Mouse (Mus musculus) intestine, embryonic 14.5 days (tissue): Measurements from ENCODE around the gene Ramp1. TPM values are rescaled to one million over a fixed set of nuclear protein-coding genes. Genes with fewer than 3 reads are reported as not detected.

ENCODE experiments used
- ATAC-seq: fragments of 200-750 bp; cut with Nextera tagmentation; replicated peaks from 2 replicates; pipeline ENCODE4 v1.8.0; 2017; ENCODE audit warnings: low read depth, moderate number of reproducible peaks, moderate TSS enrichment, moderate library complexity; ENCODE audit not compliant: low FRiP score, low TSS enrichment
- DNase-seq: peaks from one replicate; pipeline ENCODE4 v3.0.0-alpha.2; 2018; ENCODE audit warnings: low spot score
- H3K27ac ChIP-seq: fragments of 300-500 bp; sonication (generic); 2 replicates; pipeline ENCODE4 v1.5.1; 2014; ENCODE audit warnings: low read depth, mild to moderate bottlenecking, control low read depth
- H3K27me3 ChIP-seq: fragments of 300-500 bp; sonication (generic); replicated peaks from 2 replicates; pipeline ENCODE4 v1.6.1; 2014; ENCODE audit warnings: low read length, control low read depth; ENCODE audit not compliant: control insufficient read depth, insufficient read depth
- H3K36me3 ChIP-seq: fragments of 300-500 bp; sonication (generic); 2 replicates; pipeline ENCODE4 v1.6.1; 2014; ENCODE audit warnings: low read length, control low read depth; ENCODE audit not compliant: control insufficient read depth, insufficient read depth
- H3K4me1 ChIP-seq: fragments of 300-500 bp; sonication (generic); replicated peaks from 2 replicates; pipeline ENCODE4 v1.6.1; 2014; ENCODE audit warnings: low read length, control low read depth, mixed read lengths; ENCODE audit not compliant: control insufficient read depth, insufficient read depth
- H3K4me2 ChIP-seq: fragments of 300-500 bp; sonication (generic); 2 replicates; pipeline ENCODE4 v1.6.1; 2014; ENCODE audit warnings: low read length
- H3K4me3 ChIP-seq: fragments of 300-500 bp; sonication (generic); 2 replicates; pipeline ENCODE4 v1.5.1; 2014; ENCODE audit warnings: low read depth, low read length, control low read depth, mixed read lengths
- H3K9ac ChIP-seq: fragments of 300-500 bp; sonication (generic); 2 replicates; pipeline ENCODE4 v1.6.1; 2014; ENCODE audit warnings: mild to moderate bottlenecking, low read length
- H3K9me3 ChIP-seq: fragments of 300-500 bp; sonication (generic); 2 replicates; pipeline ENCODE4 v1.6.1; 2016; ENCODE audit warnings: low read length, control low read depth; ENCODE audit not compliant: control insufficient read depth
- whole genome bisulfite sequencing: fragments of 180-500 bp; shearing (Covaris S2); extraction: QIAGEN DNeasy Blood & Tissue Kit; methylation state at CpG from one replicate; pipeline ENCODE4 v1.1.7; 2014; 5-methylcytosine and 5-hydroxymethylcytosine counted together
- polyA plus RNA-seq: library from polyadenylated mRNA; unstranded; fragments of >200 nt; fragmentation: Nextera tagmentation; extraction: Ambion mirVana; gene quantifications from 2 replicates; pipeline ENCODE4 v1.2.1, GENCODE M21; 2014

Gene Ramp1
- polyA plus RNA-seq, 1 experiment from 2014 or later: 6.0 TPM

GRCm38 (mm10) chr1:91179086-91179485, 536 bp upstream of the Ramp1 start:
- Histone ChIP-seq H3K4me2 (no peak overlapping the region), H3K36me3 (no peaks in the 10 kb centered on the region), H3K27me3 (peaks cover 5% of the 10 kb centered on the region; the same call in 1 of the 2 replicates), H3K27ac (no peak overlapping the region), H3K4me3 (no peak overlapping the region), H3K9me3 (no peaks in the 10 kb centered on the region), H3K9ac (no peak overlapping the region), H3K4me1 (peaks cover 27% of the 10 kb centered on the region)
- ATAC-seq: peak; percentile 61
- peak; percentile 73 for DNase-seq
- WGBS: 33% methylated on average over 5 of the region's 5 CpGs

GRCm38 (mm10) chr1:91180174-91180565, 548 bp downstream of the Ramp1 start:
- Histone ChIP-seq H3K27ac (no peak overlapping the region), H3K36me3 (no peaks in the 10 kb centered on the region), H3K9ac (peak overlapping the region; percentile 37), H3K9me3 (no peaks in the 10 kb centered on the region), H3K27me3 (peaks cover 5% of the 10 kb centered on the region; the same call in 1 of the 2 replicates), H3K4me2 (peak overlapping the region; percentile 69), H3K4me1 (peaks cover 27% of the 10 kb centered on the region), H3K4me3 (peak overlapping the region; percentile 39)
- 9% methylated on average over 14 of the region's 14 CpGs for WGBS
- ATAC-seq (no peak), DNase-seq (no peak)

- ATAC-seq (no peak), DNase-seq (no peak)
- H3K27ac ChIP-seq: no peak overlapping the region
- WGBS: 50% methylated on average over 6 of the region's 6 CpGs
- H3K9me3 ChIP-seq: no peaks in the 10 kb centered on the region
- H3K4me3 ChIP-seq: no peak overlapping the region
- peaks cover 27% of the 10 kb centered on the region for H3K4me1 ChIP-seq
- no peak overlapping the region for H3K9ac ChIP-seq
- H3K36me3 ChIP-seq: no peaks in the 10 kb centered on the region
- peak overlapping the region; percentile 69 for H3K4me2 ChIP-seq
- H3K27me3 ChIP-seq: peaks cover 5% of the 10 kb centered on the region; the same call in 1 of the 2 replicates
Measured at GRCm38 (mm10) chr1:91180723-91181122, 1.1 kb downstream of the Ramp1 start.

- peaks cover 5% of the 10 kb centered on the region; the same call in 1 of the 2 replicates for H3K27me3 ChIP-seq
- H3K27ac ChIP-seq: peak overlapping the region; percentile 47; the same call in 1 of the 2 replicates
- no peaks in the 10 kb centered on the region for H3K36me3 ChIP-seq
- DNase-seq (no peak), ATAC-seq (peak; percentile 65)
- no peak overlapping the region for H3K9ac ChIP-seq
- no peak overlapping the region for H3K4me3 ChIP-seq
- H3K4me2 ChIP-seq: peak overlapping the region; percentile 39
- 5% methylated on average over 5 of the region's 5 CpGs for WGBS
- peaks cover 27% of the 10 kb centered on the region for H3K4me1 ChIP-seq
- H3K9me3 ChIP-seq: 0 out of 2 replicates have a peak, but pooled peaks cover 2% of the 10 kb centered on the region
Measured at GRCm38 (mm10) chr1:91181261-91181660, 1.6 kb downstream of the Ramp1 start.

GRCm38 (mm10) chr1:91181784-91182450, 2.3 kb downstream of the Ramp1 start:
- H3K4me2 ChIP-seq: peak overlapping the region; percentile 39
- no peak overlapping the region for H3K4me3 ChIP-seq
- H3K4me1 ChIP-seq: peaks cover 27% of the 10 kb centered on the region
- no peak for ATAC-seq
- H3K36me3 ChIP-seq: no peaks in the 10 kb centered on the region
- 10% methylated on average over 12 of the region's 12 CpGs for WGBS
- H3K9ac ChIP-seq: 0 out of 2 replicates have a peak overlapping the region, but pooled peaks have one; percentile 13
- peak; percentile 66 for DNase-seq
- H3K9me3 ChIP-seq: 0 out of 2 replicates have a peak, but pooled peaks cover 2% of the 10 kb centered on the region
- H3K27me3 ChIP-seq: peaks cover 5% of the 10 kb centered on the region; the same call in 1 of the 2 replicates
- H3K27ac ChIP-seq: peak overlapping the region; percentile 47; the same call in 1 of the 2 replicates

- DNase-seq (no peak), ATAC-seq (no peak)
- Histone ChIP-seq H3K36me3 (no peaks in the 10 kb centered on the region), H3K9me3 (0 out of 2 replicates have a peak, but pooled peaks cover 2% of the 10 kb centered on the region), H3K27ac (no peak overlapping the region), H3K4me3 (no peak overlapping the region), H3K27me3 (peaks cover 5% of the 10 kb centered on the region; the same call in 1 of the 2 replicates), H3K9ac (no peak overlapping the region), H3K4me2 (no peak overlapping the region), H3K4me1 (peaks cover 27% of the 10 kb centered on the region)
- 84% methylated on average over 10 of the region's 10 CpGs for WGBS
Measured at GRCm38 (mm10) chr1:91183305-91183704, 3.7 kb downstream of the Ramp1 start.

GRCm38 (mm10) chr1:91186677-91187076, 7.1 kb downstream of the Ramp1 start:
- no peak for DNase-seq
- no peaks in the 10 kb centered on the region for H3K27me3 ChIP-seq
- no peak overlapping the region for H3K4me3 ChIP-seq
- H3K4me1 ChIP-seq: peaks cover 7% of the 10 kb centered on the region
- no peak overlapping the region for H3K9ac ChIP-seq
- no peaks in the 10 kb centered on the region for H3K36me3 ChIP-seq
- no peak overlapping the region for H3K4me2 ChIP-seq
- H3K9me3 ChIP-seq: 0 out of 2 replicates have a peak, but pooled peaks cover 2% of the 10 kb centered on the region
- whole genome bisulfite sequencing: 84% methylated on average over 6 of the region's 6 CpGs
- no peak for ATAC-seq
- H3K27ac ChIP-seq: no peak overlapping the region

GRCm38 (mm10) chr1:91187315-91187714, 7.7 kb downstream of the Ramp1 start:
- H3K4me1 ChIP-seq: peaks cover under 1% of the 10 kb centered on the region; the same call in 1 of the 2 replicates
- 86% methylated on average over 5 of the region's 5 CpGs for WGBS

More at GRCm38 (mm10) chr1:91187315-91187714, 7.7 kb downstream of the Ramp1 start:
- no peak overlapping the region for H3K27ac ChIP-seq
- no peak overlapping the region for H3K9ac ChIP-seq
- no peaks in the 10 kb centered on the region for H3K36me3 ChIP-seq
- no peaks in the 10 kb centered on the region for H3K27me3 ChIP-seq
- H3K4me3 ChIP-seq: no peak overlapping the region
- DNase-seq: no peak
- ATAC-seq: no peak
- H3K4me2 ChIP-seq: no peak overlapping the region
- 0 out of 2 replicates have a peak, but pooled peaks cover 2% of the 10 kb centered on the region for H3K9me3 ChIP-seq
